Mouse (Mus musculus): Measurements from ENCODE around the gene Stxbp1. TPM values are rescaled to one million over a fixed set of nuclear protein-coding genes. Genes with fewer than 3 reads are reported as not detected.
"Not testable (repeated sequence)": the region's sequence is repeated elsewhere in the genome, so short reads cannot be mapped to it uniquely, and the experiment has no call there.

Stxbp1 gene
- total RNA-seq, 4 experiments from 2014 or later, result 2.0 to 2.6 (median 2.1) TPM

DNA sequence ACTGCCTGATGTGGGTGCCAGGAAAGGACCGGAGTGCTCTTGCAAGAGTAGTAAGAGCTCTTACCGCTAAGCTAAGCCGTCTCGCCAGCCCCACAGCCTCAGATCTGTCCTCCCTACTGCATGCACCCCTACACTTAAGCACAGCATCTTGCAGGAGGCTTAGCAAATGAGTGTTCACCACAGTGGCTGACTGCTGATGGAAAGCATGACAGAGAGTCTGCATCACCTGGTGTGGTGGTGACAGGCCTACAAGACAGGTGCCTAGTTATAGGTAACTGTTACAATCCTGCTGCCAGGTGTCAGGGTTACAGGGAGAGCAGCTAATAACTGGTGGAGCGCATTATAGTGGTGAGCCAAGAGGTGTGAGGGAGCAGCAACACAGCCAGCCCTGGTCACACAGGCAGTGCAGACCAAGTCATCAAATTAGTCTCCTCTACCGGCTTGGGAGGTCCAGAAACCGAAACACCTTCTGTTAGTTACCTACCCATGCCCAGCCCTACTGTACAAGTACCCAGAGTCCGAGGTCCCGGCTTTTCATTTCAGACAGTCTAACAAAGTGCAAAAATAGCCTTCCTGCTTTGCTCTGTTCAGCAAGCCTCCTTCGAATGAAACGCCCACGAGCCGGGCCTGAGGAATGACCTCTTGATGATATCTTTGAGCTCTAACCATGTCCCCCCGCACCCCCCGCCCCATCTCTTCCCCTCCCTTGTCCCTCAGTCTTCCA lies 28.1 kb upstream of the Stxbp1 start:
- DNase-seq (ENCODE audit: low spot score in 2 of 2), result no peak

DNA sequence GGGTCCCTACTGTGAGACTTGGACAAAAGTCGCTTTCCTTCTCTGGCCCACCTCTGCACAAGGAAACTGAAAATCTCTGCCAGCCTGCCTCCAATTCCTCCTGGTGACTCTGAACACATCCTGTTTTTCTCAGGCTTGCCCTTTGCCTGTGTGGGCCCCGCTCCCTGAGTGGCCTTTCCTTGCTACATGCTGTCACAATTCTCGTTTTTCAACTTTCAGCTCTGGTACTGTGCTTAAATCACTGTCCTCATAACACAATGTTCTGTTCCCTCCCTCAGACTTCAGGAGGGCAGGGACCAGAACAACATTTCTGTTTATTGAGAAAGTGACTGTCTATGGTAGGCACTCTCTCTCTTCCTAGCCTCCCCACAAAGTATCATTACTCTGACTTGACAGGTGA lies 27.0 kb upstream of the Stxbp1 start:
- DNase-seq (ENCODE audit: low spot score in 2 of 2), result no peak

DNA sequence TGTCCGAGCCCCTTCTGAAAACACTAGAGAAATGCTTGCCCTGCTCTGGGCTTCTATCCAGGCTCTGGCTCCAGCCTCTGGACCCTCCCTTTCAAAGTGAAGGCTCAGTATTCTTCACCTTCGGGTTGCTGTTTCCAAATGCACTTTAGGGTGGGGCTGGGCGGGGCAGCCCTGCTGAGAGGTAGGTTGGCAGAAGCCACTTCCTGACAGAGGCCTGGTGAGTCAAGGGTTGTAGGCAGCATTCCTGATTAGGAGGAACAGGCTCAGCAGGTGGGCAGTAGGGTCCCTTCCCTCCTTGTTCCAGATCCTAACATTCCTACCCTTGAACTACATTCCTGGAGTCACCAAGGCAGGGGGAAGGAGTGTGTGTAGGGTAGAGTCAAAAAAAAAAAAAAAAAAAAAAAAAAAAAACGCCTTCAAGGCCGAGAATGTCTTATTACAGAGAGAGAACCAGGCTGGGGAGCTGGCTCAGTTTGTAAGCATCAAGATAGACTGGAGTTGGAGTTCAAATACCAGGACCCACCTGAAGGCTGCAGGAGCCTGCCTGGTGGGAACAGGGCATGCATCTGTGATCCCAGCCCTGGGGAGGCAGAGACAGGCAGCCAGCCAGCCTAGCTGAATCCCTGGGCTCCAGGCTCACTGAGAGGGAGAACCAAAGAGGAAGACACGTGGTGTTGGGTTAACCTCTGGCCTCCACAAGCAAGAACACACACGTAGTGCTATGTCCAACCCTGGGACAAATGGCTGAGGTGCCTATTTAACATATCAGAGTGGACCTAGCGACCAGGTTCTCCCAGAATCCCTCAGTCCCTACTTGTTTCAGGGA lies 23.4 kb upstream of the Stxbp1 start:
- DNase-seq (ENCODE audit: low spot score in 2 of 2), result no peak

DNA sequence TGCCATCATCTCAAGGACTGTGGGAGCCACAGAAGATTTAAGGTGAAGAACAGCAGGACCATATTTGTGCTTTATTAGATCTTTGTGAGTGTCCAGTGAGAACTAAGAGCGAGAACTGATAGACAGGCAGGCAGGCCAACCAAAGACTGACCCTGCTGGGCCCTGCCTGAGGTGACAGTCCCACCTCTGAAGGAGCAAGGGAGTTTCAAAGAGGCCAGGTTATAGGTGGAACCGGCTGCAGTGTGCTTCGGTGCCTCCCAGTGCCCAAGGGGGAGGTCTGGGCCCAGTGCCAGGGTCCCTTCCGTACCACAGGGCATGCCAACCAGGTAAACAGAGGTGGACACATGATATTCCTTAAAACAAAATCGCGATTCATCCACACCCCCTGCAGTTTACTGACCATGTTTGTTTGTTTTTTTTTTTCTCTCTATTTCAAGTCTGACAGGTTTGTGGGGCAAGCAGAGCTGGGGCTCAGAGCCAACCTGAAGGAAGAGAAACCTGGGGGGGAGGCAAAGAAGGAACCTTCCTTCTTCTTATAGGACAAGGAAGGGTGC lies 22.8 kb upstream of the Stxbp1 start:
- DNase-seq (ENCODE audit: low spot score in 2 of 2), result no peak

DNA sequence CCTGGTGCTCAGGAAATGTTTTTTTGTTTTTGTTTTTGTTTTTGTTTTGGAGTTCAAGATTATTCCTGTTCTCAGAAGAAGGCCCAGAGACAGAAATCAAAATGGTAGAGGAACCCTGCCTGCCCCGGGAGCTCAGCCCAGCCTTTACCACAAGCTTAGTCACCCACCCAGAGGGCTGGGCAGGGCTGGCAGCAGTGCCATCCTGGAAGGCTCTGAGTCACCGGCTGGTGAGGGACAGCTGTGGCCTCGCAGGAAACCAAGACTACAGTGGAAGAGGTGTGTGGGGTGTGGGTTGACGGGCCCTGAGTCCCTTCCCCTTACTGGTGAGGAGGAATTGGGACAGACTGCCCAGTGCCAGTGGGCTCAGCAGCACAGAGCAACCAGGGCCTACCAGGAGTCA lies 20.3 kb upstream of the Stxbp1 start:
- no peak for DNase-seq (ENCODE audit: low spot score in 2 of 2)

DNA sequence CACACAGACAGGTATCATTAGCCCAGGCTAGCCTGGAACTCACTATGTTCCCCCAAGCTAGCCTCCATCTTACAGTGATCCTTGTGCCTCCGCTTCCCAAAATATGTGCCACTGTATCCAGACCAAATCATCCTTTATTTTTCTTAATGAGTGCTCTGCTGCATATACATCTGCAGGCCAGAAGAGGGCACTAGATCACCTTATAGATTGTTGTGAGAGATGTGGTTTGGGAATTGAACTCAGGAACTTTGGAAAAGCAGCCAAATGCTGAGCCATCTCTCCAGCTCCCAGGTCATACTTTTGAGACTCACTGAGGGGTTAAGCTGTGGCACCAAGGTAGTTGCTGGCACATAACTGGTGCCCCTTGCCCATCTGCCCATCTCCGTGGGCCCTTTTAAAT lies 17.7 kb upstream of the Stxbp1 start:
- no peak for DNase-seq (ENCODE audit: low spot score in 2 of 2)

DNA sequence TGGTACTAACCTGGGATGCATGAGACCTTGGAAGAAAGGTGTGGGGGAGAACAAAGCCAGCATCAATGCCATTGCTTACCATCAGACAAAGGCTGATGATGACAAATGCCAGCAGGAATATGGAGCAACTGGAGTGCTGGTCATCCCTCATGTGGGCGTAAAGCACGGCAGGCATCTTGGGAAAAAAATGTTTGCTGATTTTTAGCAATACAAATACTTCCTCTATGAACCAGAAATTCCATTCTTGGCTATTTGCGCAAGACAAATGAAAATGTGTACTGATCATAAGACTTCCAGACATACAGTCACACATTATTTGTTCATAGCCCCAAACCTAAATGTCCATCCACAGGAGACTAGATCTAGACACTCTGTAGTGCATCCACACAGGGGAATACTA lies 16.3 kb upstream of the Stxbp1 start:
- no peak for DNase-seq (ENCODE audit: low spot score in 2 of 2)

DNA sequence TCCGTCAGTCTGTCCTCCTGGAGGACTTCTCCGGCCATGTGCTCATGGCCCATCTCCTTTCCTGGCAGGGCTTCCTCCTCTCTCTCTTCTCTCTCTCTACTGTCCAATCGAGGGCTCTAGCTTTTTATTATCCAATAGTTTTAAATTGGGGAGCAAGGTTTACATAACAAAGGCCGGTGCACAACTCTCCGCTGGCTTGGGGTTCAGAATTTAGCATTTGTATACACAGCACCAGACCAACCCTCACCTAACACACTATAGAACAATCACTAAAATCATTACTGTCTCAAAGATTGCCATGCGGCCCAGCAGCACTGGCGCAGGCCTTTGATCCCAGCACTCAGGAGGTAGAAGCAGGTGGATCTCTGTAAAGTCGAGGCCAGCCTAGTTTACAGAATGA lies 13.8 kb upstream of the Stxbp1 start:
- no peak for DNase-seq (ENCODE audit: low spot score in 2 of 2)

DNA sequence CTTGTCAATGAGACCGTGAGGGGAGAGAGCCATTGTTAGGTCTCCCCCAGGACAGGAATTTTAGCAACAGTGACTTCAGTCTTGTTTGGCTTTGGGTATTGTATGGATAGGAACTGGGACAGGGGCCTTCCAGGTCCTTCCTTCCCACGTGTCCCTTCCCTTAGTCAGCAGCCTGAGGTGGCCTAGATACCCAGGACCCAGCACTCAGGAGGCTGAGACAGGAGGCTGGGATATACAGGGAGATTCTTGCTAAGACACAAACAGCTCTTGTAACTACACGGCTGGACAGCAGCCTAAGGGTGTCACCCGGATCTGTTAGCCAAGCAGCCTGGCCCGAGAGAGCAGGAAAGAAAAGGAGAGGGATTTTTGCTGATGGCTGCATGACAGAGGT lies 12.6 kb upstream of the Stxbp1 start:
- DNase-seq (ENCODE audit: low spot score in 2 of 2), result no peak

DNA sequence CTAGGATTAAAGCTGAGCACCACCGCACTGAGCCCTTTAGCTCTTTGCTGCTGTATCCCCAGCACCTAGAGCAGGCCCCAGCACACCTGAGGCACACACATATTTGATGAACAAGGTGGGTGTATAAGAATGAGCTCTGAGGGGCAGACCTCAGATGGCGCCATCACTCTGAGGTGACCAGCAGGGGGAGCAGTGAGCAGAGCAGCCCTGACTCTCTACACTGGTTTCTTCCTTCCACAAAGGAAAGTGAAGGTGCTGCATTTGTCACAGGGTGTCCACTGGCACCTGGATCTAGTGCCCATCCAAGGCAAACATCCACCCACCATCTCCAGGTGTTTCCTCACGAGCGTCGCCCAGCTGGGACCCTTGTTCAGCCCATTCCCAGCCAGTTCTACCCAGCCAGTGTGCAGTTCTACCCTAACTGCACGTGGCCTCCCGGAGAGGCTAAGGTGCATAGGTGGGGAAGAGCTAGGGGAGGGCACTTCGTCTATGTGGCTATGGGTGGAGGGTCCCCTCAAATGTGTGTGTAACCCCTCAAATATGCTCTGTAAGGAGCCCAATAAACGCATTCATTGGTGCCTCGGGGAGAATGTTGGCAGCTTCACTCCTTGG lies 12.1 kb upstream of the Stxbp1 start:
- DNase-seq (ENCODE audit: low spot score in 2 of 2), result no peak

DNA sequence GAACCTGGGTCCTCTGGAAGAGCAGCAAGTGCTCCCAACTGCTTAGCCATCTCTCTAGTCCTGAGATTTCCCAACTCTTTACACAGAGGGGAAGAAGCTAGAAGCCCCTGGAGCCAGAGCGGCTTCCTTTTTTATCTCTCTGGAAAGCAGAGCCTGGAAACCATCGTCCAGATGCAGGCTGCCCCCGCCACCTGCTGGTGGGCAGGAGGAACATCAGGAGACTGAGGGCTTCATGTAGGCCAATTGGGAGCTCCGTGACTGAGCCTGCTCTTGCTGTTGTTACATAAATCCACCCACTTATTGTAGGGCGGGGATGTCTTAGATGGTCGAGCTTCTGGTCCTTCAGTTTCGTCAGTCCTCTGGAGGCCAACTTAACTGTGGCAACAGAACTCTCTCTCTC lies 10.5 kb upstream of the Stxbp1 start:
- DNase-seq (ENCODE audit: low spot score in 2 of 2), result peak in 1 of 2 experiments; percentile 60

DNA sequence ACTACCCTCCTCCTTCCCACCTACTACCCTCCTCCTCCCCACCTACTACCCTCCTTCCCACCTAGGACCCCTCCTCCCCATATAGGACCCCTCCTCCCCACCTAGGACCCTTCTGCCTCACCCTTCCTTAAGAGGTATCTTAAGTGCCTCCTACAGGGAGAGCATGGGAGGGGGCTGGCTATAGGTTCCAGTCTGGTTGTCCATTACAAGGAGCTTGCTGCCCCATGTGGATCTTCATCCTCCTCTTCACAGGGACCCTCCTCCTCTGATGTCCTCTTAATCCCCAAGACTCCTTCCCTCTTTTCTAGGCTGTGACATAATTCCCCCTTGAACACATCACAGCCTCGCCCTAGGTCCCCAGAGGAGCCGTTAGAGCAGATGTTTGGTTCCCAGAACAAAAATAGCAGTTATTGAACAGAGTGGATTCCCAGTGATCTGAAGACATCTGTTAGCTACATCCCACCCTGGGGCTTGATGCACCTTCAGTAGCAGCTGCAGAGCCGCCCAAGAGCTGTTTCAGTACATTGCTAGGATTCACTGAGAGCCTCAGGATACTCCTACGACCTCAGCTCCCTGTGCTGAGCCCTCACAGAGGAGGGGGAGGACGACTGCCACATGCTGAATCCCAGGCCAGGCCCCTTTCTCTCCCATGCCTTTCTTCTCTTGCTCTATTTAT lies 8.9 kb upstream of the Stxbp1 start:
- no peak for DNase-seq (ENCODE audit: low spot score in 2 of 2)

DNA sequence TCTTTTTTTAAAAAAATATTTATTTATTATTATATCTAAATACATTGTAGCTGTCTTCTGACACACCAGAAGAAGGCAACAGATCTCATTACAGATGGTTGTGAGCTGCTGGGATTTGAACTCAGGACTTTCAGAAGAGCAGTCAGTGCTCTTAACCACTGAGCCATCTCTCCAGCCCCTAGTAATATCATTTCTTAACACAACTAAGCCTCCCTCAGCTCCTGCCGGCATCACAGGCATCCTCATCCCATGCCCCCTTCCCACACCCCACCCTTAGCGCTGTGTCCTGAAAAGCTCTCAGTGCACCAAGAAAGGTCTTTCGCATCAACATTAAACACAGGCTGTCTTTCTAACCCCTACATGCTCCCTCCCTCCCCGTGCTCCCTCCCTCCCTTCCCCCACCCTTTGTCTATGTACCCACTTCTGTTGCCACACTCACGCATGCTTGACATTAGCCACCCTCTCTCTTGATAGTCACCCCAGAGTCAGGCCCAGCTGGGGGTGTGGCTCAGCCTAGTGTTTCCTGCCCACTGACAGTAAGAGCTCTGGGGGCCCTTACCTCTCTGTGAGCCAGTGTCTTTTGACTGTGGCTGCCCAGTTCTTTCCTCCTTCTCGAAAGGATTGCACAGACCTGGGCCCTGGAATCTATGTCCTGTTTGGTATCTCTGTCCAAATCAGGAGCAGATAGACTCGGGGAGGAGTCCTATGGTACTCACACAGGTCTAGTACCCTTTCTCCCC lies 8.2 kb upstream of the Stxbp1 start:
- DNase-seq (ENCODE audit: low spot score in 2 of 2), result no peak

DNA sequence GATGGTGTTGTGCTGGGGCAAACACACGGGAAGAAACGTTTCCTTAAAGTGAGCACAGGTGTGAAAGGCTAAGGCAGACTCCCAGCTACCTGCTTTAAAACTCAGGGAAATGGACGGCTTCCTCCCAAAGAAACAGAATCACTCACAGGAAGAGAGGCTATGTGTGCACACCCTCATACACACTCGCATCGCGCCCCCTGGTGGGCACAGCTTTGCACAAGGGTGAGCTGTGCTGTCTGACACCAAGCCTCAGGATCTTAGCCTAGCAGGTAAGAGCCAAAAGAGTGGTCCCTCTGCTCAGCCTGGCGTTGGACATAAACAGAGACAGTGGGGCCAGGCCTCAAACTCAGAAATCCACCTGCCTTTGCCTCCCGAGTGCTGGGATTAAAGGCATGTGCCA lies 7.2 kb upstream of the Stxbp1 start:
- peak; percentile 79 to 88 for DNase-seq (ENCODE audit: low spot score in 2 of 2)

DNA sequence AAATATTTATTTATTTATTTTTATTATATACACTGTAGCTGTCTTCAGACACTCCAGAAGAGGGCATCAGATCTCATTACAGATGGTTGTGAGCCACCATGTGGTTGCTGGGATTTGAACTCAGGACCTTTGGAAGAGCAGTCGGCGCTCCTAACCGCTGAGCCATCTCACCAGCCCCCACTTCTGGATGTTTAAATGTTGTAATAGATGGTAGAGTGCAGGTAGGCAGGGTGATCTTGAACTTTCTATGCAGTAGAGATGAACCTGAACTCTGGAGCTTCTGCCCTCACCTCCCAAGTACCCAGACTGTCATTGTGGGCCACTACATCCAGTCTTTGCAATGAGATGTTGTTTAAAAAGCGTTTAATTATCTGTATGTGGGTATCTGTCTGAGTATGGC lies 6.7 kb upstream of the Stxbp1 start:
- DNase-seq (ENCODE audit: low spot score in 2 of 2), result not testable (repeated sequence)

DNA sequence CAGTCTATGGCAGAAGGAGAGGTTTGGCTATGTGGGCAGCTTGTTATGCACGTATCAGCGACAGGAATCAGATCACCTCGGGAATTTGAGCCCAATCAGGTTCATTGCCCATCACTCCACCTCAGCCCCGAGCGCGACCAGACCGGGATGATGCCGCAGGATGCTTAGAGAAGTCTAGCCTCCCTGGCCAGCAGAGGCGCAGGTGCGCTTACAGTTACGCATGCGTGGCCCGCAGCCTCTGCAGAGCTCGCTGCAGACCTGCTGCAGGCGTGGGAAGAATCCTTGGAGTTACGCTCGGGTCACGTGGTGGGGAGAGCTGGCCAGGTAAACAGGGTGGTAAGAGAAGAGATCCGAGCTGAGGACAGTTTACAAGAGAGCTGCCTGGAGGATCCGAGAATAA lies 5.1 kb upstream of the Stxbp1 start:
- DNase-seq (ENCODE audit: low spot score in 2 of 2), result no peak

DNA sequence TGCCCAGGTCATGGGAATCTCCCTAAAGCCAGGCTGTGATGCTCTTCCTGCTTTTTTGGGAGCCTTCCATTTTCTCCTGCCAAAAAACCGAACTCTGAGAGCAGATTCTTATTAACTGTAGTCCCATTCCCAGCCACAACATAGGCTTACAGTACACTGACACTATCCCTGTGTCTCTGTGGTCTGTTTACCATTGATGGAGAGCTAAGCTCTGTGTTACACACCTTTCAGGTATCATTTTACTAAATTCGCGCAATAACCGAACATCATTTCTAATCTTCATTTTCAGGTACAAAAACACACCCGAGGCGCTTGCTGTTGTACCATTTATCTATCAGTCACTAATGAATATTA lies 400 bp upstream of the Stxbp1 start:
- no peak for DNase-seq (ENCODE audit: low spot score in 2 of 2)

DNA sequence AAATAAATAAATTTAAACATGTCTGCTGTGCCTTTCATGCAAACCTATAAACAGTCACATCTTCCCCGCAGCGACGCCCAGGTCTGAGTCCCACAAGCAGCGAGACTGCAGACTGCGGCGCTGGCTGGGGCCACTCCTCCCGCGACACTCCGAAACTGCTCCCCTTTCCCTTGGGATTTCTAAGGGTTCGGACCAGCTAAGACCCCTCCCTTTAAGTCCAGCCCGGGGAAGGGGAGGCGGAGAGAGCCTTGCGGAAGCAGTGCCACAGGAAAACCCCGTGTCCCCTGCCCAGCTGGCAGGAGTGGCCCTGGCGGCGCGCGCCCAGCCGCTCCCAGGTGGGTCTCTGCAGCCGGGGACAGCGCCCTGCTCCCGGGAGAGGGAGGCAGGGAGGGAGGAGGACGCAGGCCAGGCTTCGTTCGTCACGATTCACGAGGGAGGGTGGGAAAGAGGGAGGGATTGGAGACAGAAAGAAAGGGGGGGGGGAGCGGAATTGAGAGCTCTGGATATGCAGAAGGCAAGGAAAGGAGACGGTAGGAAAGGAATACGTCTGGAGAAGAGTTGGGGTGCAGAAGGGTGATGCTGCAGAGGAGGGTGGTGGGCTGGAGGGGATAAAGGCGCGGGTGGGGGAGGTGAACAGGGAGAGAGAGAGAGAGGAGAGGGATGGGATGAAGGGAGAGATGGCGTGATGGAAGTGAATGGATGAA lies 792 bp downstream of the Stxbp1 start:
- peak in 1 of 2 experiments; percentile 45 for DNase-seq (ENCODE audit: low spot score in 2 of 2)

DNA sequence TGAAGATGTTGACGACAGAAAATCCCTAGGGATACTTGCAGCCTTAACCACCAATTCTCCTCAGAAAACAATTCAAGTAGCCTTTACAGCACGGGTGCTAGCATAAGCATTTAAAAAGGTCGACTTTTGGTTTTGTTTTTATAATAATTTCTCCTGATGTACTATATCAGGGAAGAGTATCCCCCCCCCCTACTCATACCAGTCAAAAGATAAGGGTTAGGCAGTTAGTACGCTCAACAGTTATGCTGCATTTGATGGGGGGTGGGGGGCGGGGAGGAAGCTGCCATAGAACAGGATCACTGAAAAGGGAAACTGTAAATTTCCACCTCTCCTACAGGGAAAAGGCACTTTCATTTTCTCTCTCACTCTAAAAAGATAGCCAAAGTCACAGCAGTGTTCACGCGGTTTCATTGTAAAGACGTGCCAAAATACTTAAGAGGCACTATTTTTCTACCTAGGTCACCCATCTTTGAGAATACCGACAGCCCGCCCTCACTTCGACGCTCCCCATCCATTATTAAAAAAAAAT lies 1.4 kb downstream of the Stxbp1 start:
- DNase-seq (ENCODE audit: low spot score in 2 of 2), result no peak

DNA sequence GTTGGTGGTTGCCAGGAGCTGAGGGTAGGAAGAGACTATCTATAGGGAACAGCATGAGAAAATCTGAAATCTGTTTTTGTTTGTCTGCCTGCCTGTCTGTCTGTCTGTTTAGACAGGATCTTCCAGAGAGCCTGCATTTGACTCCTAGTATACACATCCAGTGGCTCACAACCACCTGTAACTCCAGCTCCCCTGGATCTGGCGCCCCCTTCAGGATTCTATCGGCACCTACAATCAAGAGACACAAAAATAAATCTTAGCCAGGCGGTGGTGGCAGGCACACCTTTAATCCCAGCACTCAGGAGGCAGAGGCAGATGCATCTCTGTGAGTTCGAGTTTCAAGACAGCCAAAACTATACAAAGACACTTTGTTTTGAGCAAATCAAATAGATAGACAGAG lies 4.5 kb downstream of the Stxbp1 start:
- no peak for DNase-seq (ENCODE audit: low spot score in 2 of 2)

Measured in gastrocnemius, adult 8-10 months (tissue).